Mouse (Mus musculus): Measurements from ENCODE around the gene B3gnt9. TPM values are rescaled to one million over a fixed set of nuclear protein-coding genes. Genes with fewer than 3 reads are reported as not detected.

Gene B3gnt9
- total and polyA plus RNA-seq, 3 experiments: 2.7 to 4.7 TPM; not detected in 1

GRCm38 (mm10) chr8:105209153-105210110 is 45.5 kb downstream of the B3gnt9 start:
- no peaks in the 10 kb centered on the region for H3K27me3 ChIP-seq (ENCODE audit: control insufficient read depth in 1 of 2, insufficient read depth in 2 of 2, low read length in 2 of 2)
- peaks cover 22 to 27% of the 10 kb centered on the region in 2 experiments for H3K4me1 ChIP-seq (ENCODE audit: control insufficient read depth in 1 of 2, insufficient read depth in 2 of 2, low read length in 2 of 2)
- peak overlapping the region; percentile 55 for H3K27ac ChIP-seq (ENCODE audit: control insufficient read depth, low read depth, low read length)
- H3K9ac ChIP-seq (ENCODE audit: control insufficient read depth, low read depth, low read length, poor library complexity, severe bottlenecking): no peak overlapping the region
- peak; percentile 60 for DNase-seq (ENCODE audit: low read depth, low spot score)
- H3K79me2 ChIP-seq (ENCODE audit: control insufficient read depth, insufficient read depth, low read length, poor library complexity): no peaks in the 10 kb centered on the region
- H3K36me3 ChIP-seq (ENCODE audit: control insufficient read depth in 1 of 2, insufficient read depth in 2 of 2, low read length in 2 of 2): peaks cover 0 to 37% of the 10 kb centered on the region in 2 experiments; a peak in 3 of 4 replicates
- H3K4me3 ChIP-seq (ENCODE audit: control insufficient read depth in 1 of 2, insufficient read depth in 1 of 2, low read depth in 2 of 2, low read length in 2 of 2): no peak overlapping the region
- TF ChIP-seq MXI1 (IDR thresholded peaks at IDR 0.05; ENCODE audit: low read depth, low read length) (0 out of 2 replicates have a peak, but pooled peaks have one; percentile 33), MAFK (IDR thresholded peaks at IDR 0.05; ENCODE audit: borderline replicate concordance, low read depth, low read length) (no peak), EP300 (IDR thresholded peaks at IDR 0.05; ENCODE audit: low read depth in 1 of 2, low read length in 2 of 2) (peak in 1 of 2 experiments; percentile 2; a peak in 1 of 4 replicates), MEF2A (IDR thresholded peaks at IDR 0.05; ENCODE audit: extremely low read depth, insufficient replicate concordance, low read depth, low read length, poor library complexity, severe bottlenecking) (peak; percentile 86; the same call in 1 of the 2 replicates), GABPA (IDR thresholded peaks at IDR 0.05; ENCODE audit: low read depth, low read length) (no peak), GATA1 (IDR thresholded peaks at IDR 0.05; ENCODE audit: low read depth, low read length) (peak; percentile 62), CHD2 (IDR thresholded peaks at IDR 0.05; ENCODE audit: low read length) (no peak), MAX (IDR thresholded peaks at IDR 0.05; ENCODE audit: low read length) (no peak), SIN3A (IDR thresholded peaks at IDR 0.05; ENCODE audit: low read length) (peak; percentile 40; the same call in 1 of the 2 replicates), RCOR1 (IDR thresholded peaks at IDR 0.05; ENCODE audit: low read depth, low read length) (peak; percentile 31; the same call in 1 of the 2 replicates), TCF12 (IDR thresholded peaks at IDR 0.05; ENCODE audit: low read depth, low read length) (peak; percentile 44; the same call in 1 of the 2 replicates)
- H3K9me3 ChIP-seq (replicated peaks; ENCODE audit: insufficient read depth, low read length): no peaks in the 10 kb centered on the region

- H3K4me1 ChIP-seq (ENCODE audit: control insufficient read depth in 1 of 2, insufficient read depth in 2 of 2, low read length in 2 of 2): peaks cover 22 to 27% of the 10 kb centered on the region in 2 experiments
- H3K9me3 ChIP-seq (replicated peaks; ENCODE audit: insufficient read depth, low read length): no peaks in the 10 kb centered on the region
- TF ChIP-seq ZC3H11A (IDR thresholded peaks at IDR 0.05; ENCODE audit: low read depth, low read length) (no peak), TCF12 (IDR thresholded peaks at IDR 0.05; ENCODE audit: low read depth, low read length) (0 out of 2 replicates have a peak, but pooled peaks have one; percentile 26), MYB (IDR thresholded peaks at IDR 0.05; ENCODE audit: low read depth, low read length) (peak; percentile 54; the same call in 1 of the 2 replicates), TBP (IDR thresholded peaks at IDR 0.05; ENCODE audit: low read depth, low read length) (no peak), MAFK (IDR thresholded peaks at IDR 0.05; ENCODE audit: borderline replicate concordance, low read depth, low read length) (peak; percentile 97), MXI1 (IDR thresholded peaks at IDR 0.05; ENCODE audit: low read depth, low read length) (0 out of 2 replicates have a peak, but pooled peaks have one; percentile 3), RCOR1 (IDR thresholded peaks at IDR 0.05; ENCODE audit: low read depth, low read length) (0 out of 2 replicates have a peak, but pooled peaks have one; percentile 21), GATA1 (IDR thresholded peaks at IDR 0.05; ENCODE audit: low read depth, low read length) (peak; percentile 72), HCFC1 (IDR thresholded peaks at IDR 0.05; ENCODE audit: low read depth, low read length) (no peak), ETS1 (IDR thresholded peaks at IDR 0.05; ENCODE audit: low read depth, low read length) (0 out of 2 replicates have a peak, but pooled peaks have one; percentile 27), TAL1 (IDR thresholded peaks at IDR 0.05; ENCODE audit: low read length) (no peak), EP300 (IDR thresholded peaks at IDR 0.05; ENCODE audit: low read depth in 1 of 2, low read length in 2 of 2) (peak; percentile 58 to 67; a peak in 3 of 4 replicates)
- H3K36me3 ChIP-seq (ENCODE audit: control insufficient read depth in 1 of 2, insufficient read depth in 2 of 2, low read length in 2 of 2): peaks cover 3 to 37% of the 10 kb centered on the region in 2 experiments; a peak in 3 of 4 replicates
- H3K27me3 ChIP-seq (ENCODE audit: control insufficient read depth in 1 of 2, insufficient read depth in 2 of 2, low read length in 2 of 2): no peaks in the 10 kb centered on the region
- no peak overlapping the region for H3K9ac ChIP-seq (ENCODE audit: control insufficient read depth, low read depth, low read length, poor library complexity, severe bottlenecking)
- DNase-seq (ENCODE audit: low read depth, low spot score): peak; percentile 50
- no peaks in the 10 kb centered on the region; the same call in 1 of the 2 replicates for H3K79me2 ChIP-seq (ENCODE audit: control insufficient read depth, insufficient read depth, low read length, poor library complexity)
- H3K4me3 ChIP-seq (ENCODE audit: control insufficient read depth in 1 of 2, insufficient read depth in 1 of 2, low read depth in 2 of 2, low read length in 2 of 2): no peak overlapping the region
- H3K27ac ChIP-seq (ENCODE audit: control insufficient read depth, low read depth, low read length): peak overlapping the region; percentile 25; the same call in 1 of the 2 replicates
Measured at GRCm38 (mm10) chr8:105207675-105208273, 47.2 kb downstream of the B3gnt9 start.

Measured in MEL (cell line).